Mouse (Mus musculus) adrenal gland, adult (tissue): ENCODE measurements at regions not wholly inside any gene's neighbourhood (a gene's known extent, or its start where the extent isn't known, plus 50 kb on each side); places are given as distances from the start of the nearest gene placed in this dataset.
A peak's percentile ranks its signal among the peaks of the same experiment; 100 is the strongest.

Source experiments
- DNase-seq, 2 experiments: peaks; one replicate each; pipeline ENCODE4 v3.0.0; 2022 to 2023; ENCODE audit warnings: low spot score in 1 of 2; ENCODE audit not compliant: inconsistent age in 2 of 2

GRCm38 (mm10) chr1:52305679-52306632 is 72.9 kb upstream of the Gls start:
- DNase-seq: no peak

GRCm38 (mm10) chr1:52302557-52302956 is 69.5 kb upstream of the Gls start:
- peak; percentile 71 to 90 for DNase-seq

- peak in 1 of 2 experiments; percentile 64 for DNase-seq
Observed at GRCm38 (mm10) chr1:52301266-52301665, 68.2 kb upstream of the Gls start.

GRCm38 (mm10) chr1:52299559-52299958 is 66.5 kb upstream of the Gls start:
- peak in 1 of 2 experiments; percentile 58 for DNase-seq

- no peak for DNase-seq
Observed at GRCm38 (mm10) chr1:52298336-52298735, 65.3 kb upstream of the Gls start.

- no peak for DNase-seq
Observed at GRCm38 (mm10) chr1:52296178-52296577, 63.1 kb upstream of the Gls start.

DNA sequence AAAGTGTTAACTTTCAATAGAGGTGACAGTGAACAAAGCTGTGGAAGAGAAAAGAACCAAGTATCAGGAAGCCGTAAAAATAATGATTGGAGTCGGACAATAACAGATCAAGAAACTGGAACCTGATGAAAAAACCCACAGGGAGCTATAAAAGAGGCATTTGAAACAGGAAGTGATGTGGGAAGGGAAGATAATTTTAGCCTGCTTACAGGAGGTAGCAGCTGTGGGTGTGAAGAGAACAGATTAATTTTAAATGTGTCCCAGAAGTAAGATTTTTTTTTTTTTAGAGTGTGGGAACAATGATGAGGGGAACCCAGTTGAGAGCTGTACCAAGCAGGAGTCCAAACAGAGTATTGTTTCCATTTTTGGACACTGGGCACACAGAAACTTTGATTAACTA is 61.5 kb upstream of the Gls start:
- no peak for DNase-seq

GRCm38 (mm10) chr1:52293393-52294099 is 60.5 kb upstream of the Gls start:
- DNase-seq: no peak
